Mouse (Mus musculus): ENCODE data around the gene Nfil3. TPM values are rescaled to one million over a fixed set of nuclear protein-coding genes. Genes with fewer than 3 reads are reported as not detected.

Nfil3 gene
- polyA plus RNA-seq (2015; fragmentation: Nextera tagmentation; extraction: Ambion mirVana): 42.5 and 45.6 TPM in 2 replicates

DNA sequence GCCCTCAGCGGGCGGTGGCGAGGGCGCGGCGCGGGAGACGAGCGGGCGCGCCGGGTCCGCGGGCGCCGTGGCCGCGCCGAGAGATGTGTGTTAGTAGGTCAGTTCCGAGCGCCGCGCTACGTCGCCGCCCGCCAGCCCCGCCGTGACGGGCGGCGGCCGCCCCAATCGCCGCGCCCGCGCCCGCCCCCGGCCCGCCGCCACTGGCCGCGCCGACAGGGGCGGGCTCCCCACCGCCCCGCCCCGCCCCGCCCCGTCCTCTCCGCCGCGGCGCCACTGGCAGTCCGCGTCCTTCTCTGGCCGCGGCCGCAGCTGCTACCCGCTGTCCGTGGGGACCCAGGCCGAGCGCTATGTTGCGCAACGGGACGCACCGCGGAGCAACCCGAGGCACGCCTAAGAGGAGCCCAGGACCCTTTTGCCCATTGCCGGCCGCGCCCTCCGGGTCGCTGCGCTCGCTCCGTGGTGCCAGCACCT is at the start of gene Nfil3:
TSS of gene Nfil3 (minus strand) at position 123 of the 471 bp plus-strand sequence.
- WGBS: under 1% methylated on average over 58 of the region's 79 CpGs
- Histone ChIP-seq H3K9ac (peak within 1 kb of the TSS; percentile 84), H3K27me3 (peaks cover 16% of the 10 kb centered on the region), H3K4me2 (peak within 1 kb of the TSS; percentile 97), H3K4me3 (peak within 1 kb of the TSS; percentile 80), H3K27ac (peak within 1 kb of the TSS; percentile 96), H3K36me3 (no peaks in the 10 kb centered on the region), H3K4me1 (peaks cover 46% of the 10 kb centered on the region), H3K9me3 (no peaks in the 10 kb centered on the region)
- ATAC-seq (ENCODE audit: insufficient number of reproducible peaks, low FRiP score, low TSS enrichment, low read depth): peak; percentile 85

DNA sequence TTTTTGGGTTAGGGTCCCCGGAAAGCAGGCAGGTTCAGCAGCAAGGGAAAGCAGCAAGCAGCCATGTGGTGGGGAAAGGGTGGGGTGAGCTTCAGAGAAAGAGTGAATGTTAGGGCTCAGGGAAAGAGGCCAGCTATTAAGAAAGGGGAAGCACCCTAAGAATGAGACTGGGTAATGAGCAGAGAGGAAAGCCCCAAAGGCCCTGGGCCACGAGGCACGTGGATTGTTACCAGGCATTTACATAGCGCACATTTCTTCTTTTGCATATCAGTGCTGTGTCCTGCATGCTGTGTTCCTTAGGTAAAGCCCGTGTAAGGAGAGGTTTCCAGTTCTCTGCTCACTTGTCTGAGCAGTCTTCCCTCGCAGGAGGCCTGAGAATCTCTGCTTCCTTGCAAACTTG is 43.4 kb upstream of the Nfil3 start:
- no peaks in the 10 kb centered on the region for H3K36me3 ChIP-seq
- no peak overlapping the region for H3K4me3 ChIP-seq
- H3K9ac ChIP-seq: no peak overlapping the region
- no peaks in the 10 kb centered on the region for H3K4me1 ChIP-seq
- no peak overlapping the region for H3K4me2 ChIP-seq
- 44% methylated on average over 6 of the region's 6 CpGs for WGBS
- no peaks in the 10 kb centered on the region for H3K27me3 ChIP-seq
- ATAC-seq (ENCODE audit: insufficient number of reproducible peaks, low FRiP score, low TSS enrichment, low read depth): no peak
- H3K9me3 ChIP-seq: no peaks in the 10 kb centered on the region
- H3K27ac ChIP-seq: no peak overlapping the region

DNA sequence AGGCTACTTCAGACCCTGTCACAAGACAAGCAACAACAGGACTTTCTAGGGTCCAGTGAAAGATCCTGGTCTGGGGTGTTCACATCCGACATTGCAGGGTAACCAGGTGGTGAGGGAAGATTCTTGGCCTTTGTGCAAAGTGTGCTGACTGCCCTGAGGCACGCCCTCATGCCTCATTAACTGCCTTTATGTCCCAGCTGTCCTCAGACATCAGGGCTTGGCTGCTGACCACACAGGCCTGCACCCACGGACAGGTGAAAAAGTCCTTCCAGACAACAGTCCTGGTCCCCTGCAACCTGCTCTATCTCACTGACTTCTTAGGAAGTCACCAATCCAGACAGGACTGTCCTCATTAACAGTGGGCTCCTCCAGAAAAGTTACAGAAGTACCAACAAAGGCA is 39.4 kb upstream of the Nfil3 start:
- WGBS: 66% methylated on average over 3 of the region's 3 CpGs
- no peak overlapping the region for H3K4me2 ChIP-seq
- ATAC-seq (ENCODE audit: insufficient number of reproducible peaks, low FRiP score, low TSS enrichment, low read depth): no peak
- no peak overlapping the region for H3K9ac ChIP-seq
- no peaks in the 10 kb centered on the region for H3K27me3 ChIP-seq
- no peaks in the 10 kb centered on the region for H3K4me1 ChIP-seq
- H3K9me3 ChIP-seq: no peaks in the 10 kb centered on the region
- H3K27ac ChIP-seq: no peak overlapping the region
- no peak overlapping the region for H3K4me3 ChIP-seq
- no peaks in the 10 kb centered on the region for H3K36me3 ChIP-seq

DNA sequence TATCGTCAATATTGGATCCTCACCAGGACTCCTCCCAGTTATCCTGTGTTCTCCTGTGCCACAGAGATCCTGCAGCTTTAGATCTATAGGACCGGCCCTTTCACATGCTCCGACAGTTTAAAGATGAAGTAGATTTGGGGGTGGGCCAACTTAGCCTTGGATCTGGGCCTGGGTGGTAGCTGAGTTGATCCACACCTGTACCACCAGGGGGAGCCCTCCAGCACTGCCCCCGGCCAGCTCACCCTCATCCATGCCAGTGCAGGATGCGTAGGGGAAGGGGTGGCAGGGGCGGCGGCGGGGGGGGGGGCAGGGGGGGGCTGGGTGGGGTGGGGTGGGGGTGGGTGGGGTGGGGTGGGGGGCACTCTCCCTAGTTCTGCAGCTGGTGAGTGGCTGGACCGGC is 38.7 kb upstream of the Nfil3 start:
- Histone ChIP-seq H3K36me3 (no peaks in the 10 kb centered on the region), H3K4me3 (no peak overlapping the region), H3K27me3 (no peaks in the 10 kb centered on the region), H3K4me2 (no peak overlapping the region), H3K9ac (no peak overlapping the region), H3K9me3 (no peaks in the 10 kb centered on the region), H3K4me1 (no peaks in the 10 kb centered on the region), H3K27ac (no peak overlapping the region)
- ATAC-seq (ENCODE audit: insufficient number of reproducible peaks, low FRiP score, low TSS enrichment, low read depth): no peak
- WGBS: 61% methylated on average over 9 of the region's 9 CpGs

DNA sequence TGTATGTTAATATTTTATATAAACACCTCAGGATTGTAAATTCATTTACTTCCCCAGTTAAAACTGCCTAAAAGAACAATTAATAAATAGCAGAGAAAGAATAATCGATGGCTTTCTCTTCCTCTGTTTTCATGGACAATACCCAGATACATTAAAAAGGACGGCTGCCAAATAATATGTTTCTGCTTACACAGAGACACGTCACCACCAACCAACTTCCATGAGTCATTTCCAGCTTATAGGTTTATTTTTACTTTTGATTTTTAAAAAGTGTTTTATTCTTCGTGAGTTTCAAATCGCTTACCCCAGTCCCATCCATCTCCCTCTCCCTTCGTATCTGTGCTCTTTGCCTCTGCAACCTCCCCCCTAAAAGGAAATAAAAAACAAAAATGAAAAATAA is 38.1 kb upstream of the Nfil3 start:
- Histone ChIP-seq H3K27me3 (no peaks in the 10 kb centered on the region), H3K36me3 (no peaks in the 10 kb centered on the region), H3K4me1 (no peaks in the 10 kb centered on the region), H3K9me3 (no peaks in the 10 kb centered on the region), H3K9ac (no peak overlapping the region), H3K4me3 (no peak overlapping the region), H3K27ac (no peak overlapping the region), H3K4me2 (no peak overlapping the region)
- 81% methylated on average over 6 of the region's 6 CpGs for WGBS
- no peak for ATAC-seq (ENCODE audit: insufficient number of reproducible peaks, low FRiP score, low TSS enrichment, low read depth)

DNA sequence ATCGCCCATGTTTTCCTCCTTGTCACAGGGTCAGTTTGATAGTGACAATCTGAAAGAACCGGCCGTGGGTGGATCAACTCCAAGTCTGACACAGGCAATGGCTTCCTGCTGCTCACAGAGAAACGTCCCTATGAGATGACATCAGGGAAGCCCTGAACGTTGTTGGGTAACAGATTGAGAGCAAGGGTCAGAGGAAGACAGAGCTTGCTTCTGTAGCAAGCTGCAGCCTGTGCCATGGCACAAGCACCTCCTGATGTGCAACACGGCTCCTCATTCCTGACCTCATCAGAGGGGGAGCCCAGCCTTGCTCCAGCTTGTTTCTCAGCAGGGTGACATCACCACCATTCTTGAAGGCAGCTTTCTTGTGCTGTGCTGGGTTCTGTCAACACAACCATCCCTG is 37.1 kb upstream of the Nfil3 start:
- no peak overlapping the region for H3K4me2 ChIP-seq
- no peaks in the 10 kb centered on the region for H3K27me3 ChIP-seq
- H3K4me3 ChIP-seq: no peak overlapping the region

DNA sequence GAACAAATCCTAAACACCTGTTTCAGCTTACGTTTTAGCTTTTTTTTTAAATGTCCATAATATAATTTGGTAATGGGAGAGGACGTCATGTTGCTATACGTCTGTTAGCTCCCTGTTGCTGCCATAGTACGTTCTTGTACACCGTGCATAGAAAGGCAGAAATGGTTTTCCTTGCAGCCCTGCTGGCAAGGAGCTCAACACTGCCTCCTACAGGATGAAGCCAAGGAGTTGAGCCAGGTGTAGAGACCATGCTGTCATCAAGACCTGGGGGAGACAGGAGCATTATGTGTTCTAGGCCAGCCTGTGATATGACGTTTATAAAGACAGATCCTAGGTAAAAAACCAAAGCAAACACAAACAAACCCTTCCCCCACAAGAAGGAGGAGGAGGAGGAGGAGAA is 36.2 kb upstream of the Nfil3 start:
- H3K4me3 ChIP-seq: no peak overlapping the region
- H3K9me3 ChIP-seq: no peaks in the 10 kb centered on the region
- H3K27ac ChIP-seq: no peak overlapping the region
- H3K4me2 ChIP-seq: no peak overlapping the region
- H3K36me3 ChIP-seq: no peaks in the 10 kb centered on the region
- H3K27me3 ChIP-seq: no peaks in the 10 kb centered on the region
- H3K4me1 ChIP-seq: no peaks in the 10 kb centered on the region
- no peak for ATAC-seq (ENCODE audit: insufficient number of reproducible peaks, low FRiP score, low TSS enrichment, low read depth)
- WGBS: 69% methylated on average over 6 of the region's 6 CpGs
- no peak overlapping the region for H3K9ac ChIP-seq

More for the DNA sequence above, 37.1 kb upstream of the Nfil3 start:
- no peaks in the 10 kb centered on the region for H3K36me3 ChIP-seq
- H3K4me1 ChIP-seq: no peaks in the 10 kb centered on the region
- ATAC-seq (ENCODE audit: insufficient number of reproducible peaks, low FRiP score, low TSS enrichment, low read depth): no peak
- no peaks in the 10 kb centered on the region for H3K9me3 ChIP-seq
- H3K9ac ChIP-seq: no peak overlapping the region
- WGBS: 70% methylated on average over 6 of the region's 6 CpGs
- no peak overlapping the region for H3K27ac ChIP-seq

DNA sequence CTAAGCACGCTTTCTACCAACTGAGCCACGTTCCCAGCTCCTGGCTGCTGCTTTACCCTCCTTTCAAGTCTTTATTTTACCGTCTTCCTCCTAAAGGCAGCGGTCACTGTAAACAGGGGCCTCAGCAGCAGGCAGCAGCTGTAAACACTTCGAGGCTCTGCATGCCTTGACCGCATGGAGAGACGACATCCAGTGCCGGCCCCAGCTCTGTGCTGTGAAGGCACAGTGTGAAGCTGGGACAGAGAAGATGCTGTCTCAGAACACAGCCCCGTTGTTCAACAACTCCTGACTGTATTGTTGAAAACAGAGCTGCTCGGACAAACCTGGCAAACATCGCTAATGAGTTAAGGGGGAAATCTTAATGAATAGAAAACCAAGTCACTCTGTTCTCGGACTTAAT is 30.6 kb upstream of the Nfil3 start:
- no peak for ATAC-seq (ENCODE audit: insufficient number of reproducible peaks, low FRiP score, low TSS enrichment, low read depth)
- H3K9me3 ChIP-seq: no peaks in the 10 kb centered on the region
- H3K4me2 ChIP-seq: no peak overlapping the region
- H3K4me3 ChIP-seq: no peak overlapping the region
- peaks cover 8% of the 10 kb centered on the region for H3K4me1 ChIP-seq
- no peaks in the 10 kb centered on the region for H3K27me3 ChIP-seq
- no peaks in the 10 kb centered on the region for H3K36me3 ChIP-seq
- H3K9ac ChIP-seq: no peak overlapping the region
- 15% methylated on average over 12 of the region's 12 CpGs for WGBS
- no peak overlapping the region for H3K27ac ChIP-seq

DNA sequence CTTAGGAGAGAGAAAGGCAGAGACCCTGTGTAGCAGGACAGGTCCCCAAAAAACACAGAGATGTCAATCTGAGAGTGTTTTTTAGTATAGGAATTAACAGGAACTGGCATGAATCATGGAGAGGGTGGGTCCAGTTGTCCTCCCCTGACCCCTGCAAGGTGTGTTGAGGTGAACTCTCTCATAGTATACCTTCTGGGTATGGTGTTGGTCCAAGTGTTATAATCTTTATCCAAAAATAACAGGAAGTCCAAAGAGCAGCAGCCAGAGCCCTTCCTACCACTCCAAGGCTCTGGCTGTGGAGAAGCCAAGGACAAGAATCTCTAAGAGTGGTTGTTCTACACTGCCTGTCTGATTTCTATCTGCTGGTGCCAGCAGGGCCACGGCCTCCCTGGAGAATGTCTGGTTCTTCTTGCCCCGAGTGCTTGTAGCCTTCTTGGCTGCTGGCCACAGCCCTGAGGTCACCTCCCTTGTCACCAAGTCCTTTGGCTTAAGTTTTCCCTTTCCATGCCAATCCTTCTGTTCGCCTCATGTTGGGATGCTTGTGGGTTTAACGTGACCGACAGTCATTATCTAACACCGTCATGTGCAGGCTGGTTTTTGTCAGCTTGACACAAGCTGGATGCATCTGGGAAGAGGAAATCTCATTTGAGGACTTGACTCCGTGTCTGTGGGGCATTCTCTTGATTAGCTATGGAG is 27.8 kb upstream of the Nfil3 start:
- Histone ChIP-seq H3K9ac (no peak overlapping the region), H3K4me3 (no peak overlapping the region), H3K27ac (no peak overlapping the region), H3K27me3 (no peaks in the 10 kb centered on the region), H3K36me3 (no peaks in the 10 kb centered on the region), H3K9me3 (no peaks in the 10 kb centered on the region), H3K4me1 (peaks cover 8% of the 10 kb centered on the region), H3K4me2 (no peak overlapping the region)
- no peak for ATAC-seq (ENCODE audit: insufficient number of reproducible peaks, low FRiP score, low TSS enrichment, low read depth)
- 48% methylated on average over 7 of the region's 7 CpGs for WGBS

DNA sequence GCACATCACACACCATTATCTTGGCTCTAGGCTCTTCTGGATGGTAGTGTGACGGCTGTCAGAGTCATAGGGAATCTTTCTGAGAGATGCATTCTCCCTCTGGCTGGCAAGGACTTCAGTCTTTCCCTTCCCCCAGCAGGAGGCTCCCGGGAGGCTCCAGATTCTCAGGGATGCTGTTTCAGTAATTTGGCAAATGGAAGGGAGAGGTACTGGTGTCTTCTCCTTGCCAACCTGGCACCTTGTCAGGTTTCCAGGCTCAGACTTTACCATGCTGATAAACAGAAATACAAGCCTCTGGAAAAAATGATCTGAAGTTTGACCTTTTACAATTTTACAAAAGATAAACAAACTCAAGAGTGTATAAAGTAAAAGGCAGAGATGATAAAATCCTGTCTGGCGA is 26.9 kb upstream of the Nfil3 start:
- Histone ChIP-seq H3K4me1 (peaks cover 8% of the 10 kb centered on the region), H3K9me3 (no peaks in the 10 kb centered on the region), H3K4me2 (no peak overlapping the region), H3K4me3 (no peak overlapping the region), H3K36me3 (no peaks in the 10 kb centered on the region), H3K9ac (no peak overlapping the region), H3K27me3 (no peaks in the 10 kb centered on the region), H3K27ac (no peak overlapping the region)
- WGBS: 58% methylated on average over 3 of the region's 3 CpGs
- ATAC-seq (ENCODE audit: insufficient number of reproducible peaks, low FRiP score, low TSS enrichment, low read depth): no peak

DNA sequence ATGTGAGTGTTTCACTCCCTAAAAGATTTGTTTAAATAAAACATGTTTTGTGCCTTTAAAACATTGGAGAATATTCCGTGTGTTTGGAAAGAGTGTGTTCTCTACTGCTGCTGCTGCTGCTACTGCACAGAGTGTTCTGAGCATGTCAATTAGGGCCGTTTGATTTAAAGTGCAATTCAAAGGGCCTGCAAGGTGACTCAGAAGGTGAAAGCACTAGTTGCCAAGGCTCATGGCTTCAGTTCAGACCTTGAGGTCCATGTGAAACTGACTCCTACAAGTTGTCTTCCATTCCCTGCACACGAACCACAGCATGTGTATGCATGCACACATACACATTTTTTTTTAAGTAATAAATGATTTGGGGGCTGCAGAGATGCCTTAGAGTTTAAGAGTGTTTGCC is 22.4 kb upstream of the Nfil3 start:
- Histone ChIP-seq H3K9ac (no peak overlapping the region), H3K36me3 (no peaks in the 10 kb centered on the region), H3K4me2 (no peak overlapping the region), H3K27ac (no peak overlapping the region), H3K27me3 (no peaks in the 10 kb centered on the region), H3K4me3 (no peak overlapping the region), H3K9me3 (no peaks in the 10 kb centered on the region), H3K4me1 (peaks cover 2% of the 10 kb centered on the region; the same call in 1 of the 2 replicates)
- WGBS: 33% methylated on average over 3 of the region's 3 CpGs
- ATAC-seq (ENCODE audit: insufficient number of reproducible peaks, low FRiP score, low TSS enrichment, low read depth): no peak

DNA sequence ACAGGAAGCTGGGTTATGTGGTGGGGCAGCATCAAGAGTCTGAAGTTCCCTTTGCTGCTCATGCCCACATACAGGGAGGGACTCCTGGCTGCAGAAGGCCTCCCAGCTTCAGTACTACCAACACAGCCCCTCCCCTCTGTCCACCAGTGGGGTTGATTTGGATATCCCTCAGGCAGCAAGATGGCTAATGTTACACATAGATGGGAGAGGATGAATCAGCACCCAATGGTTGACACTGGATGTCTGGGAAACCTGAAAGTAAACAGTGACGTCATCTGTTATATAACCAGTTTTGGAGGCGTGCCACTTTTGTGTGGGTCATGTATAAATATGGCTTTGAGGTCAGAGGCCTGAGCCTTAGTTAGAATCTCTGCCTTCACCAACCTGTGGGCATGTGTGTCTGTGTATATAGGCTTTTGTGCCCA is 20.6 kb upstream of the Nfil3 start:
- H3K9me3 ChIP-seq: no peaks in the 10 kb centered on the region
- no peak overlapping the region for H3K4me3 ChIP-seq
- 85% methylated on average over 2 of the region's 2 CpGs for WGBS
- no peak overlapping the region for H3K27ac ChIP-seq
- no peaks in the 10 kb centered on the region for H3K36me3 ChIP-seq
- no peak overlapping the region for H3K4me2 ChIP-seq
- no peak overlapping the region for H3K9ac ChIP-seq
- ATAC-seq (ENCODE audit: insufficient number of reproducible peaks, low FRiP score, low TSS enrichment, low read depth): no peak
- no peaks in the 10 kb centered on the region for H3K27me3 ChIP-seq
- H3K4me1 ChIP-seq: no peaks in the 10 kb centered on the region

DNA sequence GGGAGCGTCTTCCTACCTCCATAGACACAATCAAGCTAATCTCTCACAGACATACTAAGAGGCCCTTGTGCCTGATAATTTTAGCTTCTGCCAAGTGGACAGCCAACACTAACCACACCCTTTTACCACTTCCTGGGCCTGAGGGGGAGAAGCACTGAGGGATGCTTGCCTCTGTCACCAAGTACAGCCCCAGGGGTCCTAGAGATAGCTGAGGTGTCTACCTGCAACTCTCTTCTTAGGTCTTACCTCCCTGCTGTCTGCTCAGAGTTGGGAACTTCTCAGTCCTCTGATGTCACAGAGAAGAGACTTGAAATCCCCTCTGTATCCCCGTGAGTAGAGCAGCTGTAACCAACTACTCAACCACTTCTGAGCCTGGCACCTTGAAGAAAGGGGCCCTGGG is 19.6 kb upstream of the Nfil3 start:
- Histone ChIP-seq H3K4me1 (no peaks in the 10 kb centered on the region), H3K9me3 (no peaks in the 10 kb centered on the region), H3K27ac (no peak overlapping the region), H3K27me3 (no peaks in the 10 kb centered on the region), H3K36me3 (no peaks in the 10 kb centered on the region), H3K9ac (no peak overlapping the region), H3K4me2 (no peak overlapping the region), H3K4me3 (no peak overlapping the region)
- 82% methylated on average over 2 of the region's 2 CpGs for WGBS
- no peak for ATAC-seq (ENCODE audit: insufficient number of reproducible peaks, low FRiP score, low TSS enrichment, low read depth)
